Mouse (Mus musculus) 416B (cell line): ENCODE measurements at regions not wholly inside any gene's neighbourhood (a gene's known extent, or its start where the extent isn't known, plus 50 kb on each side); places are given as distances from the start of the nearest gene placed in this dataset.

Experiments
- DNase-seq: peaks from one replicate; pipeline ENCODE4 v3.0.0; 2011; ENCODE audit warnings: low read depth

DNA sequence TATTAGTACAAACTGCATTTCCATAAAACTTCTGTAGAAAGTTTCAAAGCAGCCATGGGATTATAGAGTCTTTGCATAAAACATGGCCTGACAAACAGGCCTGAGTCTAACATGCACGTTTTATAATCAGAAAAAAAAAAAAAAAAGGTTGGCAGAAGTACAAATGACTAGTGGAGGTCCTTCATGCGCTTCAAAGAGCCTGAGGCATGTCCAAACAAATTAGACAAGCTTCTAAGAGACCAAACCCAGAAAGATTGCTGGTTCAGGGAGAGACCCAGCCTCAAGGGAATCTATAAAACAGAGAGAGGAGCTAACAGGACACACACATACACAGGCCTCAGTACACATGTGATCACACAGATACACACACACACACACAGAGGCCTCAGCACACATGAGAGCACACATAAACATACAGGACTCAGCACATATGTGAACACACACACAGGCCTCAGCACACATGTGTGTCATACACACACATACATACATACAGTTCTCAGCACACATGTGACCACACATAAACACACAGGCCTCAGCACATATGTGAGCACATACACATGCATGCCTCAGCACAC is 57.0 kb upstream of the Gnaq start:
- DNase-seq, result no peak

DNA sequence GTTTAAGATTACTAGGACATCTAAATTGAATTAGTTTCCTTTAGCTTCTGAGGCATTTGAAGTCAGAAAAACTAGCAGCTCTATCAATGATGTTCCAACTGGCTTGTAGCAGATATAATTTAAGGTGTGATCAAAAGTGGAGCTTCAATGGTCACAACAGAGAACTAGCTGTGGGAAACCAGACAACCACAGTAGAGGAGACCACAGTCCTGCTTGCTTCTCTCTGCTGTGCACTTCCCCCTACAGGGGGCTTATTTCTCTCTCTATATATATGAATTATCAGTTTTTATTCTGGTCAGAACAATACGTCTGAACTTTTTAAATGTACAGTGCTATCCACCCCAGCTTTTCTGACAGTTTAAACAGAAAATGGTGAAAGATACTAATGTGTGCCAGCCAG is 57.6 kb upstream of the Gnaq start:
- peak; percentile 68 for DNase-seq

DNA sequence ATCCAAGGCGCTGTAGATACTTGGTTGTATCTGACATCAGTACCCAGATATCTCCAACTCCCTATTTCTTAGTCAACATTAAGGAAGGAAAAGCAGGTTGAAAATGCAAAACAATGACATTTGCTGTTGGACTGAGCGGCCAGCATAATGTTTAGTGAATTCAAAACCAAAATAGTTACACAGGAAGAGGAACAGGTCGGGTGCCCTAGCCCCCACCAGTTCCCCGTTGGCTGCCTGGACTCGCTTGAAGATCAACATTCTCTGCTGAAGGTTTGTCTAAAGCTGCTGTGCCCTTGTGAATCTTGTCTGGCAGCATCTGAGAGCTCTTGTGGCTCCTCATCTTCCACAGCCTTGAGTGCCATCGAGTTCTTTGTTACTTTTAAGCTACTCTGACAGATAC is 65.3 kb upstream of the Gnaq start:
- DNase-seq, result no peak

DNA sequence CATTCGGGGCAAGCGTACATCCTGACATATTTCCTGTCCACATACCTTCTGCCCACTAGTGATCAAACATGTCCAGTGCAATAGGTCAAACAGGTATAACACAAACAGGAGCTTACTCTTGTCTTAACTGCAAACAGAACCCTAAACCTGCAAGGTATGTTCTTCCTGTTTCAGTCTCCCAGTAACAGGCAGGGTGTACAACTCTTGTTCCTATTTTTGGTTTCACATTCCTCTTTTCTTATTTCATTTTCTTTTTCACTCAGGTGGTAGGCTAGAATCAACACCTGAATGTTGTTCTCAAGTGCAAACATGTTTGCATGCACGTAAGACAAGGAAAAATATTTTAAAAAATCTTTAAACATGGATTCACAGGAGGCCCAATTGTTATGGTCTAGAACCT is 67.7 kb upstream of the Gnaq start:
- DNase-seq, result peak; percentile 16

DNA sequence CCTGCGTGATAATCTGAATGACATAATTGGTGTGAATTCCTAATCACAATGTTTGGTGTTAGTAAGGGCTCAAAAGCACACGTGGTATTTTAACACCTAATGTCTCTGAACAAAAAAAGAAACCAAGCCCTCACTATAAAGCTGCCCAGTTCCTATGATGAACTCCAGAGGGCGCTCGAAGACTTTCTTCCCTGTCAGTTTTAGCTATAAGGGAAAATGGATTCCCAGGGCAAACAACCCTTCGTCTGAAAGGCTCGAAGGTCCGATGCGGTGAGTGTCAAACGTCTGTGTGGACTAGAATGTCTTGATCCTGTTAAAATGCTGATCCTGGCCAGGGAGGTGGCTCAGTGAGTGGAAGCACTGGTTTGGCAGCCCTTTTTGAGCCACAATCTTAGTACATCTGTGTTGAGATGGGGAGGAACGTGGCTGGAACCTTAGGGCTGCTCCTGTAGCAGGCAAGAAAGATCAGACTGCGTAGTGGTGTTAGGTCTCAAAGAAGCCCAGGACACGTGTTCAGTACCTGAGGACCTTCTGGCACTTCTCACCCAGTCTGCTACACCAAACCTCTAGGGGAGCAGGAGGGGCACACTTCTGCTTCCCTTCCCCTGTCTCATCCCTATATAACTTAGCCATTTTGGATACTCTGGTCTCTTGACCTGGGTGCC is 68.6 kb upstream of the Gnaq start:
- peak; percentile 90 for DNase-seq

DNA sequence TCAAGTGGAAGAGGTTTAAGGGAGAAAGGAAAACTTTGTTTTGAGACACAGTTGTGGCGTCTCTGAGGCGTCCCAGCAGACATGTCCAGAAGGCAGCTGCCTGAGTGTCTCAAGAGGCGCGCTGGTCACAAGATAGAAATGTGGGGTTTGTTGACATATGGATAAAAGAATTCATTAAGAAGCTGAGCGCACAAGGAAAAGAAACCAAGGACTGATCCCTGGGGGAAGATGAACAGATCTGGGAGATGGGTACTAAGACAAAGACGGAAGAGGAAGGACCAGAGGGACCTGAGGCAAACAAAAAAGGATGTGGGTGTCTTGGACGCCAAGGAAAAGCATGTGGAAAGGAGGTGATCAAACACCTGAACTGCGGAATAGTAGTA is 69.1 kb upstream of the Gnaq start:
- no peak for DNase-seq

DNA sequence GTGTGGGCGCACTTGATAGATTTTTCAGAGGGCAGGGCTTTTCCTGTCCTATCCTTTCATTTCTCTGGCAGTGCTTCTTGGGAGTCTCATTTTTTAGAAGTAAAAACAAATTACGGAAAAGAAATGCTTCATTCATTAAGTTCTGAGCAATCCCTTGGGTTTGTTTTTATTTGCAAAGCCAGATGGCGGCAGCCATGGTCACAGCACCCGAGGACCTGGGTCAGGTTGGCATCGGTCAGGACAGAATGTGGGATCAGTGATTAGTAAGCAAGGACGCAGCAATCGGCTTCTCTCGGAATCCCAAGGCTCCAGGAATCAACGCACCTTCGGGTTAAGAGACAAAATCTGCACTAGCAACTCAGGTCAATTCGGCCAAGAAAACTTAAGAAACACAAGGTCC is 70.8 kb upstream of the Gnaq start:
- no peak for DNase-seq

DNA sequence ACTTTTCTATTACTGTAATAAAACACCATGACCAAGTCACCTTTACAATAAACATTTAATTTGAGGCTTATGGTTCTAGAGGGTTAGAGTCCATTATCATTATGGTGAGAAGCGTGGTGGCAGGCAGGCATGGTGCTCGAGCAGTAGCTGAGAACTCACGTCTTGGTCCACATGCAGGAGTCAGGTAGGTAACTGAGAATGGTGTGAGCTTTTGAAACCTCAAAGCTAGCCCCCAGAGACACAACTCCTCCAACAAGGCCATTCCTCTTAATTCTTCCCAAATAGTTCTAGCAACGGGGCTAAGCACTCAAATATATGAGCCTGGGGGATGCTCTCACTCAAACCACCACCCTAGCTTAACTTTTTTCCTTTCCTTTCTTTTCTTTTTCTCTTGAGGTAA is 73.6 kb upstream of the Gnaq start:
- no peak for DNase-seq

DNA sequence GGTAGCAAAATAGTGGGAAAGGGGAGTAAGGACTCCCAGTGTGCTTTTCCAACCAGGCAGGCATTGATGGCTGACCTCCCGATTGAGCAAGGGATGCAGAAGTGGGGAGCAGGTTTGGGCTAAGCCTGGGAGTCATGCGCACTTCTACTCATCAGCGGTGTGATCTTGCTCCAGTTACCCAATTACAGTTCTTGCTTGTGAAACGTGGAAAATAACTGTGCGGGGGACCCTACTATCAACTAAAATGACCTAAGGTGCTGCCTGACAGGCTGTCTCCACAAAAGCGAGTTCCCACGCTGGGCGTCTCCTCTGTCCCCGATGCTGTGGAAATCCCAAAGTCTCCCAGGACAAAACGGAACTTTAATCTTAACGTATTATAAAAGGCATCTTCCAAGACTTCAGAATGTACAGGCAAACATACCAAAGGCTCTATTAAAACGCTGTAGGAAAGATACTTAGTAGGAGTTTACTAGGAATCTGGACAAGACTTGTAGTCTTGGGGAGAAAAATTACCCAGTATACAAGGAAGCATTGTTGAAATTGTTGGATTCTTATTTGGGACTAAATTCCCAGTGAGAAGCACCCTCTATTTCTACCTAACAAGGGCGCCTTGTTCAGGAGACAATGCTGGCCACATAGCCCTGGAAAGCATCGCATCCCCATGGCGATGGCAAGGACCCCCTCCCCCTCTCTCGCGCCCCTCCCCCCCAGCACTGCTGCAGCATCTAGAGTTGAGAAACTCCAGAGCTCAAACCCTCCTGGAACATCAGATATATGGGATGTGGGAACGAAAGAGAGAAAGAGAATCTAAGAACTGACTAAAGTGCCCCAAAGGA is 65.6 kb upstream of the Cep78 start:
- no peak for DNase-seq

DNA sequence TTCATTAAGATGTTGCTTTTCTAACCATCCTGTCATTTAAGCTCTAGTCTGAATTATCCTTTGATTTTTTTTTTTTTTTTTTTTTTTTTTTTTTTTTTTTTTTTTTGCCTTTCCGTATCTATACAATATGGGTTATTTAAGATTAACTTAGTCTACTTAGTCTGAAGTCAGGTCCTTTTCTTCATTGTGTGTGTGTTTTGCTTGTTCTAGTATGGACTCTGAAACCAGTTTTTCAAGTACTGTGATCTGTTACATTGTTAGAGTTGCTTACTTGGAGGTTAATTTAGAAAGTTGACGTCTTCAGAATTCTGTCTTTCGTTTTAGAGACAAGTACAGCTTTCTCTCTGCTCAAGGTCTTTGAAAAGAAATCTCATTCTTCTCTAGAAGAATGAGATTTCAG is 64.9 kb upstream of the Cep78 start:
- DNase-seq, result no peak

DNA sequence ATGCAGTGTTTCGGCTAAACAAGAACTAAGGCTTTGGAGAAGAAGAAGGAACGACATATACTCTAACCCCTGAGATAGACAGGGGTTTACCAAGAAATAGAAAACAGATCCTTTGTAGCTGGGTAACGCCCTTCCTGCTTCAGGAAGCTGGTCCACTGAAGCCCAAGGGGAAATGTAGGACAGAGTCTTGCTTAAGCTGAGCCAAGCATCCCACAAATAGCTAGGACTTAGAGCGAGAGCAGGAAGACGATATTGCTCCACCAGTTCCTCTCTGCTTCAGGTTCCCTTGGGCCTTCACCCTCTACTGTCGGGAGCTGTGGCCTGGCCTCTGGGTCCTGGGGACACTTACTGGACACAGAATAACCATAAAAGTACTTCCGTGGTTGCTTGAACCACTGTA is 62.2 kb upstream of the Cep78 start:
- DNase-seq, result peak; percentile 37

DNA sequence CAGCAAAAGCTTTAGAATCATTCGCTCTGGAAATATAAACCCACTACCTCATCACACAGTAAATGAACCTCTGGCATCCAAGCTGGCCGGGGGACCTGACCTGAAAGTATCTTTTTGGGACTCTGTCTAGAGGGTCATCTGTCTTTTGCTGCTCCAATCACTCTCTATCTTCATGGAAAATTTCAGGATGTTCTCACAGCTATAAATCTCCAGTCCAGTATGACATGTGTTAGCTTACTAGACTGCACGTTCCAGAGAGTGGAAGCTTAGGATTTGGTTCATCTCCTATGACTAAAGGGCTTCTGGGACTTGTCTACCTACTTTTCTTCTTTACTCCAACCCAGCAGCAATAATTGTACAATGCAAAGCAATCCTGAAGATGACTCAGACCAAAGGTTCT is 60.5 kb upstream of the Cep78 start:
- DNase-seq, result no peak

DNA sequence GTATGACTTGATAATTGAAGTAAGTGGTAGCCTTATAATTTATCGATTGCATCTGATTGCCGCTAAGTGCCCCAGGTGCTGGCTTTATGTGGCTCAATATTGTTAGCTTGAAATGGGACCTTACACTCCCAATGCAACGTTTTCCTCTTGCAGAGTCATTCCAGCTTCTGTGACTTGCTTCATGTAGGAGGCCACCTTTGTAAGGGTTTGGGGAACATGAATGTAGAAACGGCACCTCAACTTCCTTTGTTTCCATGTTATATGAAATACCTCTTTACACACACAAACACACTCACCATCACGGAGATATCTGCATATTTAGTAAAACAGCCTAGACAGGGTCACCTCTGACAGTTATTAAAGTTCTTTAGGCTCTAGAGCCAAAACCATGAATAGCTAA is 59.4 kb upstream of the Cep78 start:
- no peak for DNase-seq

DNA sequence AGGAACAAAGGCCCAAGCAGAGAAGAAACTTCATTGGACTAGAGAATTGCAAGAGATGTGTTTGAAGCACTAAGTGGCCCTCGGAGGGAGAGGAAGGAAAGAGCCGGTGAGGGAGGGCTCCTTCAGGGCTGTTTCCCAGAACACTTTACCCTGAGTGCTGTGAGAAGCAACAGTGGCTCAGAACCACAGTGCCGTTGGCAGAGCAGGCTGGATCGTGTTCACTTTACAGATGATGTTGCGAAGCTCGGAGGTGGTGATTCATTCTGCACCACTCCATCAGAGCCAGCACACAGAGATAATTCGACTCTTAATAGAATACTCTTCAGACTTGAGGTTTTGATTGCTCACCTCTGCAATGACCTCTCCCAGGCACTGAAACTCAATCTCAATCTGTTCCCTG is 58.2 kb upstream of the Cep78 start:
- DNase-seq, result no peak

DNA sequence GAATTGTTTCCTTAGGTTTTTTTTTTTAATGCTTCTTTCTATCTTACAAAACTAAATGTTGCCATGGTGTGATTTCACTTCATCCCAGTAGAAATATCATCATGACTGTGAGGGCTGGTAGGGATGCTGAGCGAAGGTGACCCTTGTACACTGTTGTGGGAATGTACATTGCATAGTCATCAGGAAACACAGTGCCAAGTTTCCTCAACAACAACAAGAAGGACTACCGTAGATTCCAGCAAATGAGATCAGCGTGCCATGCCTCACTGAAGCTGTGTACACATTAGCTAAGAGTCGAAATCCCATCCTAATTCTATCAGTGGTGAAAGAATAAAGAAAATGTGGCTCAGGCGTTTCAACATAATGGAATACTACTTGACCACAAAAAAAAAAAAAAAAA is 57.1 kb upstream of the Cep78 start:
- no peak for DNase-seq

DNA sequence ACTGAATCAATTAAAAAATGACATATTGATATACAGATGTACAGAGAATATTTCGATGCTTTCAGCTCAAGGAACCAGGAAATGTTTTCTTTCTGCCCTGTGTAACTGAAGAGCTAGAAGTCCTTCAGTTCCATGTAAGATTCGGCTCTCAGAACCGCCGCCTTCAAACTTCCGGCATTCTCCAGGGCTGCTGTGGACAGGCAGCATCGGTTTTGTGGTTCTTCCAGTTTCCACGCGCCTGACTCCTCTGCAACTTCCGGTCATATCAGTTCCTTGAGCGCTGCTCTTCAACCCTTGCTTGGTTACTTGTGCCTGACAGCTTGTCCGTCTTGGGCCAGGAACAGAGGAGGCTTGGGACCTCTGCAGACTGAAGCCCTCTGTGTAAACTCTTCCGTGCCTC is 53.0 kb upstream of the Cep78 start:
- DNase-seq, result no peak
